Mouse (Mus musculus) heart, embryonic 13.5 days (tissue): ENCODE results near the gene 4933434E20Rik. TPM values are rescaled to one million over a fixed set of nuclear protein-coding genes. Genes with fewer than 3 reads are reported as not detected.

ENCODE experiments used
- ATAC-seq: fragments of 200-750 bp; cut with Nextera tagmentation; 2 replicates; pipeline ENCODE4 v1.8.0; 2017; ENCODE audit warnings: moderate TSS enrichment; ENCODE audit not compliant: insufficient number of reproducible peaks, low FRiP score, low TSS enrichment; ENCODE audit errors: extremely low read depth
- H3K27ac ChIP-seq: fragments of 300-500 bp; sonication (generic); replicated peaks from 2 replicates; pipeline ENCODE4 v1.5.1; 2015; ENCODE audit warnings: moderate library complexity, mild to moderate bottlenecking, inconsistent platforms
- H3K27me3 ChIP-seq: fragments of 300-500 bp; sonication (generic); replicated peaks from 2 replicates; pipeline ENCODE4 v1.6.1; 2015; ENCODE audit warnings: mild to moderate bottlenecking, inconsistent platforms
- H3K36me3 ChIP-seq: fragments of 300-500 bp; sonication (generic); 2 replicates; pipeline ENCODE4 v1.6.1; 2015; ENCODE audit warnings: mild to moderate bottlenecking, inconsistent platforms
- H3K4me1 ChIP-seq: fragments of 300-500 bp; sonication (generic); 2 replicates; pipeline ENCODE4 v1.6.1; 2015; ENCODE audit warnings: inconsistent platforms
- H3K4me2 ChIP-seq: fragments of 300-500 bp; sonication (generic); 2 replicates; pipeline ENCODE4 v1.6.1; 2015; ENCODE audit warnings: inconsistent platforms, mild to moderate bottlenecking, moderate library complexity
- H3K4me3 ChIP-seq: fragments of 300-500 bp; sonication (generic); 2 replicates; pipeline ENCODE4 v1.5.1; 2015; ENCODE audit warnings: moderate library complexity, mild to moderate bottlenecking, inconsistent platforms
- H3K9ac ChIP-seq: fragments of 300-500 bp; sonication (generic); 2 replicates; pipeline ENCODE4 v1.6.1; 2015; ENCODE audit warnings: inconsistent platforms, mild to moderate bottlenecking, moderate library complexity
- H3K9me3 ChIP-seq: fragments of 300-500 bp; sonication (generic); 2 replicates; pipeline ENCODE4 v1.6.1; 2016; ENCODE audit warnings: inconsistent platforms
- WGBS: fragments of 180-500 bp; shearing (Covaris S2); methylation state at CpG from one replicate; pipeline ENCODE4 v1.1.7; 2015; ENCODE audit warnings: mixed read lengths; 5-methylcytosine and 5-hydroxymethylcytosine counted together
- microRNA counts: library from miRNA; unstranded; fragments of <30 nt; microRNA quantifications from one replicate; lab custom pipeline; 2016
- microRNA-seq: library from miRNA; unstranded; fragments of <30 nt; microRNA quantifications from one replicate; pipeline ENCODE4, GENCODE M21; 2016
- polyA plus RNA-seq: library from polyadenylated mRNA; unstranded; fragments of >200 nt; fragmentation: Nextera tagmentation; extraction: Ambion mirVana; gene quantifications from 2 replicates; pipeline ENCODE4 v1.2.1, GENCODE M21; 2015

The 4933434E20Rik gene
- polyA plus RNA-seq, 1 experiment from 2014 or later = 129 TPM

- Histone ChIP-seq H3K4me3 (no peak overlapping the region), H3K36me3 (peaks cover 58% of the 10 kb centered on the region), H3K27me3 (no peaks in the 10 kb centered on the region), H3K9me3 (no peaks in the 10 kb centered on the region), H3K4me1 (no peaks in the 10 kb centered on the region), H3K4me2 (no peak overlapping the region), H3K27ac (no peak overlapping the region), H3K9ac (no peak overlapping the region)
- no peak for ATAC-seq
- WGBS = 89% methylated on average over 2 of the region's 2 CpGs
These were observed 50.2 kb downstream of the 4933434E20Rik start for GRCm38 (mm10) chr3:90101673-90102072.

GRCm38 (mm10) chr3:90102239-90102638, 50.8 kb downstream of the 4933434E20Rik start:
- ATAC-seq = no peak
- no peak overlapping the region for H3K9ac ChIP-seq
- peaks cover 54% of the 10 kb centered on the region for H3K36me3 ChIP-seq
- 74% methylated on average over 2 of the region's 2 CpGs for WGBS
- H3K9me3 ChIP-seq = no peaks in the 10 kb centered on the region
- no peaks in the 10 kb centered on the region for H3K27me3 ChIP-seq
- H3K27ac ChIP-seq = no peak overlapping the region
- no peak overlapping the region for H3K4me3 ChIP-seq
- no peak overlapping the region for H3K4me2 ChIP-seq
- H3K4me1 ChIP-seq = no peaks in the 10 kb centered on the region

- Histone ChIP-seq H3K9ac (no peak overlapping the region), H3K9me3 (no peaks in the 10 kb centered on the region), H3K4me3 (no peak overlapping the region), H3K4me2 (no peak overlapping the region), H3K27ac (no peak overlapping the region), H3K4me1 (no peaks in the 10 kb centered on the region), H3K36me3 (peaks cover 44% of the 10 kb centered on the region), H3K27me3 (no peaks in the 10 kb centered on the region)
- no peak for ATAC-seq
- 81% methylated on average over 2 of the region's 2 CpGs for WGBS
These were observed 51.7 kb downstream of the 4933434E20Rik start for GRCm38 (mm10) chr3:90103176-90103575.

GRCm38 (mm10) chr3:90103938-90104337, 52.5 kb downstream of the 4933434E20Rik start, which contains the start of gene Nup210l:
Gene Nup210l (plus strand): TSS chr3:90104132.
- Histone ChIP-seq H3K4me2 (no peak within 1 kb of the TSS), H3K9ac (no peak within 1 kb of the TSS), H3K4me3 (no peak within 1 kb of the TSS), H3K9me3 (no peaks in the 10 kb centered on the region), H3K27ac (no peak within 1 kb of the TSS), H3K36me3 (peaks cover 37% of the 10 kb centered on the region), H3K4me1 (no peaks in the 10 kb centered on the region), H3K27me3 (no peaks in the 10 kb centered on the region)
- ATAC-seq = no peak
- 76% methylated on average over 13 of the region's 13 CpGs for WGBS

GRCm38 (mm10) chr3:90111706-90112105, 60.3 kb downstream of the 4933434E20Rik start:
- Histone ChIP-seq H3K36me3 (no peaks in the 10 kb centered on the region), H3K9ac (no peak overlapping the region), H3K4me2 (no peak overlapping the region), H3K27ac (peak overlapping the region; percentile 66; the same call in 1 of the 2 replicates), H3K27me3 (no peaks in the 10 kb centered on the region), H3K9me3 (no peaks in the 10 kb centered on the region), H3K4me3 (no peak overlapping the region), H3K4me1 (peaks cover 7% of the 10 kb centered on the region; the same call in 1 of the 2 replicates)
- no peak for ATAC-seq
- 42% methylated on average over 2 of the region's 2 CpGs for WGBS

- H3K4me1 ChIP-seq = peaks cover 7% of the 10 kb centered on the region; the same call in 1 of the 2 replicates
- no peak overlapping the region for H3K9ac ChIP-seq
- H3K4me3 ChIP-seq = no peak overlapping the region
- no peaks in the 10 kb centered on the region for H3K27me3 ChIP-seq
- no peak overlapping the region for H3K27ac ChIP-seq
- no peak for ATAC-seq
- H3K4me2 ChIP-seq = no peak overlapping the region
- no peaks in the 10 kb centered on the region for H3K36me3 ChIP-seq
- WGBS = 52% methylated on average over 2 of the region's 2 CpGs
- no peaks in the 10 kb centered on the region for H3K9me3 ChIP-seq
These were observed 62.9 kb downstream of the 4933434E20Rik start for GRCm38 (mm10) chr3:90114342-90114741.

- Histone ChIP-seq H3K4me1 (peaks cover 7% of the 10 kb centered on the region; the same call in 1 of the 2 replicates), H3K4me2 (no peak overlapping the region), H3K9ac (no peak overlapping the region), H3K27me3 (no peaks in the 10 kb centered on the region), H3K9me3 (no peaks in the 10 kb centered on the region), H3K4me3 (no peak overlapping the region), H3K27ac (no peak overlapping the region), H3K36me3 (no peaks in the 10 kb centered on the region)
- no peak for ATAC-seq
- 70% methylated on average over 3 of the region's 3 CpGs for WGBS
These were observed 64.1 kb downstream of the 4933434E20Rik start for GRCm38 (mm10) chr3:90115526-90115925.

MicroRNAs encoded within 50 kb of the gene (microRNA counts, 519-probe panel; counts per million panel counts)
- 4,753 counts per million, percentile 82 among the panel's probes with 10 or more counts for microRNA mmu-miR-190b (lab: Ali Mortazavi, UCI)

Small RNA genes within 50 kb of the gene (microRNA-seq; reads per million reads assigned to microRNA genes)
- gene Mir190b (15.7 reads per million, percentile 32 among the genes with 10 or more reads in this experiment), gene Mir7669 (0.82 reads per million)

Other genes starting within 250 kb of the 4933434E20Rik start
- 6.2 and 6.8 TPM in 2 replicates for gene She, start 220.3 kb upstream of the 4933434E20Rik start, polyA plus RNA-seq
- gene Il6ra, start 138.4 kb upstream of the 4933434E20Rik start, polyA plus RNA-seq = 0.74 and 0.75 TPM in 2 replicates
- 9.9 and 10.3 TPM in 2 replicates for gene Atp8b2, start 88.1 kb upstream of the 4933434E20Rik start, polyA plus RNA-seq
- gene Hax1, start 52.9 kb upstream of the 4933434E20Rik start, polyA plus RNA-seq = 79.3 and 97.1 TPM in 2 replicates
- gene Ubap2l, start 992 bp downstream of the 4933434E20Rik start, polyA plus RNA-seq = 121 and 129 TPM in 2 replicates
- gene Tpm3, start 21.0 kb downstream of the 4933434E20Rik start, polyA plus RNA-seq = 290 and 300 TPM in 2 replicates
- 0.28 and 0.31 TPM in 2 replicates for gene Nup210l, start 52.5 kb downstream of the 4933434E20Rik start, polyA plus RNA-seq
- 878 and 976 TPM in 2 replicates for gene Rps27, start 162.0 kb downstream of the 4933434E20Rik start, polyA plus RNA-seq
- gene Rab13, start 162.1 kb downstream of the 4933434E20Rik start, polyA plus RNA-seq = 30.8 and 31.0 TPM in 2 replicates
- gene Jtb, start 180.0 kb downstream of the 4933434E20Rik start, polyA plus RNA-seq = 72.2 and 78.9 TPM in 2 replicates
- 2.4 and 3.0 TPM in 2 replicates for gene Creb3l4, start 191.9 kb downstream of the 4933434E20Rik start, polyA plus RNA-seq
- 79.0 and 88.2 TPM in 2 replicates for gene Slc39a1, start 196.5 kb downstream of the 4933434E20Rik start, polyA plus RNA-seq
- gene Crtc2, start 202.5 kb downstream of the 4933434E20Rik start, polyA plus RNA-seq = 12.3 and 13.6 TPM in 2 replicates
- gene Dennd4b, start 213.5 kb downstream of the 4933434E20Rik start, polyA plus RNA-seq = 5.5 and 5.7 TPM in 2 replicates
- 7.9 and 9.3 TPM in 2 replicates for gene Gatad2b, start 241.5 kb downstream of the 4933434E20Rik start, polyA plus RNA-seq